Mouse (Mus musculus): ENCODE data around the gene Slc4a7.

The Slc4a7 gene

GRCm38 (mm10) chr14:14701710-14702329 is at the start of gene Slc4a7:
Gene Slc4a7, plus strand, starts transcription at chr14:14702279.
- DNase-seq = no peak

GRCm38 (mm10) chr14:14670597-14670996 is 31.5 kb upstream of the Slc4a7 start:
- DNase-seq = peak; percentile 7

GRCm38 (mm10) chr14:14681611-14682010 is 20.5 kb upstream of the Slc4a7 start:
- peak; percentile 13 for DNase-seq

GRCm38 (mm10) chr14:14684771-14685170 is 17.3 kb upstream of the Slc4a7 start:
- peak; percentile 86 for DNase-seq

- DNase-seq = peak; percentile 77
These were observed 16.0 kb upstream of the Slc4a7 start for GRCm38 (mm10) chr14:14686101-14686551.

- DNase-seq = peak; percentile 61
These were observed 14.7 kb upstream of the Slc4a7 start for GRCm38 (mm10) chr14:14687258-14687890.

- DNase-seq = peak; percentile 99
These were observed 593 bp downstream of the Slc4a7 start for GRCm38 (mm10) chr14:14702399-14703345.

GRCm38 (mm10) chr14:14703346-14703871 is 1.3 kb downstream of the Slc4a7 start:
- no peak for DNase-seq

GRCm38 (mm10) chr14:14704651-14705050 is 2.6 kb downstream of the Slc4a7 start:
- peak; percentile 19 for DNase-seq

GRCm38 (mm10) chr14:14705126-14705525 is 3.0 kb downstream of the Slc4a7 start:
- DNase-seq = peak; percentile 39

GRCm38 (mm10) chr14:14706381-14706780 is 4.3 kb downstream of the Slc4a7 start:
- DNase-seq = no peak

- no peak for DNase-seq
These were observed 5.0 kb downstream of the Slc4a7 start for GRCm38 (mm10) chr14:14707061-14707460.

- no peak for DNase-seq
These were observed 6.9 kb downstream of the Slc4a7 start for GRCm38 (mm10) chr14:14709021-14709420.

- DNase-seq = no peak
These were observed 12.1 kb downstream of the Slc4a7 start for GRCm38 (mm10) chr14:14714130-14714529.

- DNase-seq = no peak
These were observed 13.7 kb downstream of the Slc4a7 start for GRCm38 (mm10) chr14:14715794-14716193.

- no peak for DNase-seq
These were observed 14.8 kb downstream of the Slc4a7 start for GRCm38 (mm10) chr14:14716843-14717242.

GRCm38 (mm10) chr14:14718556-14718955 is 16.5 kb downstream of the Slc4a7 start:
- DNase-seq = no peak

GRCm38 (mm10) chr14:14781169-14781568 is 79.1 kb downstream of the Slc4a7 start:
- no peak for DNase-seq

- no peak for DNase-seq
These were observed 82.1 kb downstream of the Slc4a7 start for GRCm38 (mm10) chr14:14784223-14784622.

- DNase-seq = no peak
These were observed 84.9 kb downstream of the Slc4a7 start for GRCm38 (mm10) chr14:14786979-14787378.

- no peak for DNase-seq
These were observed 87.9 kb downstream of the Slc4a7 start for GRCm38 (mm10) chr14:14789840-14790470.

GRCm38 (mm10) chr14:14799861-14800260 is 97.8 kb downstream of the Slc4a7 start:
- no peak for DNase-seq

GRCm38 (mm10) chr14:14800332-14800731 is 98.3 kb downstream of the Slc4a7 start:
- DNase-seq = no peak
